Mouse (Mus musculus): ENCODE results near the gene Dhdds.

DNA sequence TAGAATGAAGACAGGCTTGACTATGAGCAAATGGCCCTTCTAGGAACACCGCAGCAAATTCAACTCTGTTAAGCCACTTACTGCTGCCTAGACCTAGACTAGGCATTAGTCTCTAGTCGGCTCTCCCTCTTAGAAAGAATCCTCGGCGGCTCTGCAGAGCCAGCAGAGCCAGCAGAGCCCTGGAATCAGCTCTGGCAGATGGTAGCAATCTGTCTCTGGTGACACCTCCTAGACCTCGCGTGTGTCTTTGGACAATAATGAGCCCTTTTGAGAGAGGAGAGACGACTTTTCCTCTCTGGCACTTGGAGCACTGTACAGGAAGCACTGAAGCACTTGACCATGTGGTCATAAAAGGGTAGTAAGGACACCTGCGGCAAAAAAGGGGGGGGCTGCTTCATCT is 29.0 kb downstream of the Dhdds start:
- TF ChIP-seq CTCF (IDR thresholded peaks at IDR 0.05; ENCODE audit: borderline replicate concordance, insufficient read depth, low read length) (no peak), POLR2A (IDR thresholded peaks at IDR 0.05; ENCODE audit: low read depth, low read length) (no peak)

Data from embryonic fibroblast, embryonic 13.5 days (primary cell).